ENCODE assay signal across 16 mouse cellular contexts in the genomic region with DNA sequence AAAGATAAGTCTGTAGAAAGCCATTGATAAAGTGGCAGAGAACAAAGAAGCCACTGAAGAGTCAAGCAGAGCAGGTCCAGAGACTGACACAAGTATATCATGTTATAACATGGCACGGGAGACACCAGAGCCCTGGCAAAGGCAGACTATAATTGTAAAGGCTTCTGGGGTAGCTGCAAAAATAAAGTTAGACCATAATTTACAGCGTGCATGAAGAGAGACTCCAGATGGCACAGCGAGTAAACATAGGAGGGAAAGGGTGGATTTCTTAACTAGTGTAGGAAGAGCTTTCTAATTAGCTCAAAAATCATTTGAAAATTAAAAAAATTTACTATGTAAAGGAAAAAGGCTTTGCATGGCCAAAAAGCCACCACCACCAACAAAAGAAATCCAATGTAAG.
"Had no signal": no experiment of that assay in that cellular context is flagged by ENCODE, and none has a peak within 500 bp of the region (broad histone marks: within the 10 kb centered on the region; RNA-seq: fewer than 3 reads in every experiment).

No protein-coding gene starts in this region.

- H3K27ac ChIP-seq: lung, embryonic 15.5 days; macrophage; midbrain, embryonic 13.5 days; midbrain, embryonic 15.5 days; neural tube, embryonic 12.5 days had no signal

- H3K4me1 ChIP-seq: lung, embryonic 15.5 days; midbrain, embryonic 13.5 days; midbrain, embryonic 15.5 days; neural tube, embryonic 12.5 days had no signal

- H3K4me3 ChIP-seq: lung, embryonic 15.5 days; megakaryocyte, embryonic 14.5 days; midbrain, embryonic 13.5 days; midbrain, embryonic 15.5 days; neural tube, embryonic 12.5 days had no signal

- DNase-seq: lung, adult 2 months; lung, postnatal 14 days; lung, postnatal 36 days; right cerebral cortex, postnatal 14 days; spleen, adult 18-20 months; thymus, adult 2 months; thymus, postnatal 25 days; thymus, postnatal 4 days had no signal

- H3K27me3 ChIP-seq: lung, embryonic 15.5 days; megakaryocyte, embryonic 14.5 days; midbrain, embryonic 13.5 days; midbrain, embryonic 15.5 days; neural tube, embryonic 12.5 days had no signal

- H3K9ac ChIP-seq: lung, embryonic 15.5 days; midbrain, embryonic 13.5 days; midbrain, embryonic 15.5 days; neural tube, embryonic 12.5 days had no signal

- H3K4me2 ChIP-seq: lung, embryonic 15.5 days; midbrain, embryonic 11.5 days; midbrain, embryonic 13.5 days; midbrain, embryonic 15.5 days; neural tube, embryonic 12.5 days had no signal

- ATAC-seq: lung, postnatal 0 days; midbrain, embryonic 13.5 days; midbrain, embryonic 15.5 days had no signal

- H3K9me3 ChIP-seq: lung, embryonic 15.5 days; megakaryocyte, embryonic 14.5 days; midbrain, embryonic 13.5 days; midbrain, embryonic 15.5 days; neural tube, embryonic 12.5 days had no signal
